Mouse (Mus musculus) C2C12 (cell line): ENCODE data around the gene Vill. TPM values are rescaled to one million over a fixed set of nuclear protein-coding genes. Genes with fewer than 3 reads are reported as not detected.

Experiments used
- H3K27me3 ChIP-seq: one replicate; pipeline ENCODE4 v1.6.1; 2011; ENCODE audit not compliant: control insufficient read depth, insufficient read depth, insufficient read length
- H3K36me3 ChIP-seq: one replicate; pipeline ENCODE4 v1.6.1; 2011; ENCODE audit not compliant: control insufficient read depth, insufficient read depth
- H3K4me3 ChIP-seq: one replicate; pipeline ENCODE4 v1.5.1; 2011; ENCODE audit warnings: mild to moderate bottlenecking, control low read depth; ENCODE audit not compliant: poor library complexity, insufficient read depth, severe bottlenecking
- H3K79me2 ChIP-seq: one replicate; pipeline ENCODE4 v1.6.1; 2011; ENCODE audit not compliant: control insufficient read depth, insufficient read depth
- H3K79me3 ChIP-seq: one replicate; pipeline ENCODE4 v1.6.1; 2011; ENCODE audit warnings: low read depth, control low read depth
- H3ac ChIP-seq: one replicate; pipeline ENCODE3; 2011; ENCODE audit warnings: low read depth; ENCODE audit not compliant: control insufficient read depth, insufficient read length
- CEBPB ChIP-seq: IDR thresholded peaks from one replicate; pipeline ENCODE4 v1.6.1; 2011; ENCODE audit warnings: low read depth, mild to moderate bottlenecking, control low read depth, moderate library complexity
- CTCF ChIP-seq: IDR thresholded peaks from one replicate; pipeline ENCODE4 v1.5.1; 2011; ENCODE audit not compliant: control insufficient read depth, insufficient read depth, insufficient read length
- FOSL1 ChIP-seq: IDR thresholded peaks from one replicate; pipeline ENCODE4 v1.8.0; 2011; ENCODE audit warnings: mild to moderate bottlenecking, low read length; ENCODE audit not compliant: poor library complexity, insufficient read depth, severe bottlenecking
- MAX ChIP-seq: IDR thresholded peaks from one replicate; pipeline ENCODE4 v1.6.1; 2011; ENCODE audit warnings: mild to moderate bottlenecking, control low read depth
- MYOD1 ChIP-seq: IDR thresholded peaks from one replicate; pipeline ENCODE4 v1.6.1; 2011; ENCODE audit warnings: low read depth; ENCODE audit not compliant: control insufficient read depth, insufficient read length
- MYOG ChIP-seq: IDR thresholded peaks from one replicate; pipeline ENCODE4 v1.6.1; 2011; ENCODE audit not compliant: control insufficient read depth, insufficient read length; ENCODE audit errors: extremely low read depth
- USF1 ChIP-seq: IDR thresholded peaks from one replicate; pipeline ENCODE4 v1.6.1; 2011; ENCODE audit warnings: low read depth, mild to moderate bottlenecking, control low read depth, moderate library complexity
- polyA plus RNA-seq: library from polyadenylated mRNA; unstranded; fragments of >200 nt; fragmentation: generic; extraction: Trizol; gene quantifications from one replicate; pipeline ENCODE4 v1.2.1, GENCODE M21; 2012; ENCODE audit warnings: missing spikeins

Vill gene
- polyA plus RNA-seq, 1 experiment: 0.96 TPM

- no peak overlapping the region for H3K4me3 ChIP-seq
- TF ChIP-seq MYOG (no peak), MAX (no peak), USF1 (no peak), CTCF (no peak), CEBPB (no peak), FOSL1 (no peak), MYOD1 (no peak)
- no peaks in the 10 kb centered on the region for H3K79me2 ChIP-seq
- no peak overlapping the region for H3ac ChIP-seq
- no peaks in the 10 kb centered on the region for H3K36me3 ChIP-seq
- H3K27me3 ChIP-seq: no peaks in the 10 kb centered on the region
- no peaks in the 10 kb centered on the region for H3K79me3 ChIP-seq
Observed at GRCm38 (mm10) chr9:119082656-119083430, 30.3 kb downstream of the Vill start.

GRCm38 (mm10) chr9:119083966-119084365 lies 31.4 kb downstream of the Vill start:
- H3K36me3 ChIP-seq: no peaks in the 10 kb centered on the region
- no peak overlapping the region for H3K4me3 ChIP-seq
- TF ChIP-seq USF1 (no peak), MAX (no peak), FOSL1 (no peak), MYOG (no peak), CTCF (no peak), CEBPB (no peak), MYOD1 (no peak)

GRCm38 (mm10) chr9:119086451-119086850 lies 33.9 kb downstream of the Vill start:
- Histone ChIP-seq H3K27me3 (no peaks in the 10 kb centered on the region), H3K79me3 (no peaks in the 10 kb centered on the region), H3ac (no peak overlapping the region), H3K4me3 (no peak overlapping the region), H3K36me3 (no peaks in the 10 kb centered on the region), H3K79me2 (no peaks in the 10 kb centered on the region)
- TF ChIP-seq USF1: no peak
- TF ChIP-seq MYOG: no peak
- no peak for TF ChIP-seq CEBPB
- no peak for TF ChIP-seq MYOD1
- no peak for TF ChIP-seq FOSL1
- no peak for TF ChIP-seq CTCF
- TF ChIP-seq MAX: no peak

More at GRCm38 (mm10) chr9:119083966-119084365, 31.4 kb downstream of the Vill start:
- Histone ChIP-seq H3K27me3 (no peaks in the 10 kb centered on the region), H3K79me2 (no peaks in the 10 kb centered on the region), H3ac (no peak overlapping the region), H3K79me3 (no peaks in the 10 kb centered on the region)

- H3K27me3 ChIP-seq: no peaks in the 10 kb centered on the region
- no peaks in the 10 kb centered on the region for H3K79me2 ChIP-seq
- H3K4me3 ChIP-seq: no peak overlapping the region
- no peak overlapping the region for H3ac ChIP-seq
- no peak for TF ChIP-seq CEBPB
- TF ChIP-seq FOSL1: no peak
- TF ChIP-seq CTCF: no peak
- TF ChIP-seq MAX: no peak
- TF ChIP-seq MYOD1: no peak
- TF ChIP-seq MYOG: no peak
- no peaks in the 10 kb centered on the region for H3K79me3 ChIP-seq
- no peaks in the 10 kb centered on the region for H3K36me3 ChIP-seq
Observed at GRCm38 (mm10) chr9:119087309-119087708, 34.7 kb downstream of the Vill start.

DNA sequence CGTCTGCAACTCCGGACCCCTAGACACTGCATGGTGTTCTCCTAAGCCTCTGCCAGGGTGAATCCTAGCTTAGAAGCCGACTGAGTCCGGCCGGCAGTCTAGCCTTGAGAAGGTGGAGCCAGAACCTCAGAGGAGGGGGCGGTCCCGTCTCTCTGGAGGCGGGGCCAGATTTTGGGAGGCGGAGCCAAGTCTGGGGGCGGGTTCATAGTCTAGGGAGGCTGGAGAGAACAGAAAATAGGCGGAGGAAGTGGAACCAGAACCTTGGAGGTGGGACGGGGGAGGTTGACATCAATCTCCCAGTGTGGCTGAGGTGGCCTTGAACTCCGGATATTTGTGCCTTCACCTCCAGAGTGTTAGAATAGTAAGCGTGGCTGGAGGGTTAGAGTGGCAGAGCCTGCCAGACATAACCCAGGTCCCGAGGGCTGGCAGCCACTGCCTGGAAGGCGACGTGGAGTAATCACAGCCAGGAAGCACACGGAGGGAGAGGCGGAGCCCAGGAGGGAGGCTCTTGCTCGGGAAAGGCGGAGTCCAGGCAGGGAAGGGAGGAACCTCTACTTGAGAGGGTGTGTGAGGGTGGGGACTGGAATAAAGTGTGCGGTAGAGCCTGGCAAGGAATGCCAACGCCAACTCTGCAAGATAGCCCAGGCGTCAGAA lies 35.7 kb downstream of the Vill start:
- Histone ChIP-seq H3K79me3 (no peaks in the 10 kb centered on the region), H3K27me3 (no peaks in the 10 kb centered on the region), H3K36me3 (no peaks in the 10 kb centered on the region), H3K4me3 (no peak overlapping the region), H3K79me2 (no peaks in the 10 kb centered on the region), H3ac (no peak overlapping the region)
- no peak for TF ChIP-seq CEBPB
- TF ChIP-seq MYOG: no peak
- no peak for TF ChIP-seq CTCF
- TF ChIP-seq MAX: no peak

GRCm38 (mm10) chr9:119089437-119089836 lies 36.9 kb downstream of the Vill start:
- no peak for TF ChIP-seq FOSL1
- TF ChIP-seq MYOD1: no peak
- no peak for TF ChIP-seq CEBPB
- no peak for TF ChIP-seq MYOG
- no peak for TF ChIP-seq CTCF
- no peak for TF ChIP-seq MAX
- no peak for TF ChIP-seq USF1
- no peak overlapping the region for H3ac ChIP-seq

More at GRCm38 (mm10) chr9:119089437-119089836, 36.9 kb downstream of the Vill start:
- Histone ChIP-seq H3K27me3 (no peaks in the 10 kb centered on the region), H3K79me3 (no peaks in the 10 kb centered on the region), H3K4me3 (no peak overlapping the region), H3K36me3 (no peaks in the 10 kb centered on the region), H3K79me2 (no peaks in the 10 kb centered on the region)
